Mouse (Mus musculus) kidney, embryonic 14.5 days (tissue): ENCODE measurements around the gene Smc4. TPM values are rescaled to one million over a fixed set of nuclear protein-coding genes. Genes with fewer than 3 reads are reported as not detected.

Experiments used
- ATAC-seq: fragments of 200-750 bp; cut with Nextera tagmentation; 2 replicates; pipeline ENCODE4 v1.8.0; 2017; ENCODE audit warnings: moderate number of reproducible peaks, mild to moderate bottlenecking, moderate TSS enrichment, moderate library complexity; ENCODE audit not compliant: low FRiP score, low TSS enrichment
- H3K27ac ChIP-seq: fragments of 300-500 bp; sonication (generic); 2 replicates; pipeline ENCODE4 v1.5.1; 2014; ENCODE audit warnings: low read depth, mild to moderate bottlenecking, low read length, moderate library complexity, mixed read lengths
- H3K27me3 ChIP-seq: fragments of 300-500 bp; sonication (generic); 2 replicates; pipeline ENCODE4 v1.6.1; 2014; ENCODE audit warnings: mild to moderate bottlenecking, low read length; ENCODE audit not compliant: control insufficient read depth, insufficient read depth
- H3K36me3 ChIP-seq: fragments of 300-500 bp; sonication (generic); 2 replicates; pipeline ENCODE4 v1.6.1; 2014; ENCODE audit warnings: low read length, mixed read lengths; ENCODE audit not compliant: control insufficient read depth, insufficient read depth
- H3K4me1 ChIP-seq: fragments of 300-500 bp; sonication (generic); 2 replicates; pipeline ENCODE4 v1.6.1; 2014; ENCODE audit warnings: low read length, mixed read lengths; ENCODE audit not compliant: control insufficient read depth, insufficient read depth
- H3K4me2 ChIP-seq: fragments of 300-500 bp; sonication (generic); replicated peaks from 2 replicates; pipeline ENCODE4 v1.6.1; 2014; ENCODE audit warnings: low read depth, mild to moderate bottlenecking, low read length
- H3K4me3 ChIP-seq: fragments of 300-500 bp; sonication (generic); 2 replicates; pipeline ENCODE4 v1.5.1; 2014; ENCODE audit warnings: mild to moderate bottlenecking, low read length
- H3K9ac ChIP-seq: fragments of 300-500 bp; sonication (generic); 2 replicates; pipeline ENCODE4 v1.6.1; 2014; ENCODE audit warnings: low read depth, mild to moderate bottlenecking, low read length, moderate library complexity
- H3K9me3 ChIP-seq: fragments of 300-500 bp; sonication (generic); 2 replicates; pipeline ENCODE4 v1.6.1; 2016; ENCODE audit warnings: low read length; ENCODE audit not compliant: control insufficient read depth
- WGBS: fragments of 180-500 bp; shearing (Covaris S2); extraction: QIAGEN DNeasy Blood & Tissue Kit; methylation state at CpG from one replicate; pipeline ENCODE4 v1.1.7; 2014; 5-methylcytosine and 5-hydroxymethylcytosine counted together
- polyA plus RNA-seq: library from polyadenylated mRNA; unstranded; fragments of >200 nt; fragmentation: Nextera tagmentation; extraction: Ambion mirVana; gene quantifications from 2 replicates; pipeline ENCODE4 v1.2.1, GENCODE M21; 2014

Smc4 gene
- polyA plus RNA-seq = 189 and 208 TPM in 2 replicates

DNA sequence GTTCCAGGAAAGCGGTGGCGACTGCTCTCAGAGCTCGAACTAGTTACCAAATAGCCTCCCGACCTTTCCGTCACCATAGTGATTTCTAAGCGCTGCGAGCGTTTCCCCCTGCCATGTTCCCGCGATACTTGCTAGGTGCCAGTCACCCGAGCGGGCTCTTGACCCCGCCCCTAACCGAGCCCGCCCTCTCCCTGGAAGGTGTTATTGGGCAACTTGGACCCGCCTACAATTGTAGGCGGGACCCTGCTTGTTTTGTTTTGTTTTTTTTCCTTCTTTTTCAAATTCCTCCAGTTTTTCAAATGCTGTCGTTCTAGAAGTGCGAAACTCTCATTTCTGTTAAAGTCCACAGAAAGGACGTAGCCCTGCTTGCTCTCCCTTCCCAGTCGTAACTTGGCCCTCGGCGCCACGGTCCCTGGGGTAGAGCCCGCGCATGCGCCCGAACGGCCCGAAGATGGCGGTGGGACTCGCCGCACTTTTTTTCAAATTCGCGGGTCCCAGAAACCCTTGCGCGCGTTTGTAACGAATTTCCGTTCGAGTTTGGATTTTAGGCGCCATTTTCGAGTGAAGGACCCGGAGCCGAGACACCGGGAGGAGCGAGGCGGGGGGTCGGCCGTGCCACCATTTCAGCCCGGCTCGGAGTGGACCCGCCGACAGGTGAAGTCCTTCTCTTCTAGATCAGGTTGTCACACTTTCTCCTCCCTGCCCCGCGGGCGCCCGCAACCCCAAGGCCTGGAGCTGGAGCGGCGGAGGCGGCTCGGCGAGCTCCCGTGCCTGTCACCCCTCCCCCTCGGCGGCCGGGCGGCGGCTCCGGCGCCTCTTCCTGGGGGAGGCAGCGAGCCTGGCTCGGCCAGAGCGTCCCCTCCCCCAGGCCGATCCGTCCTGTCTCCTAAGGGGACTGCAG lies at the start of gene Smc4, which contains the start of gene Ift80:
Gene Smc4, plus strand, starts transcription at position 302 of the 901 bp plus-strand sequence.
Gene Ift80, minus strand, starts transcription at position 134 of the 901 bp plus-strand sequence.
- peak within 1 kb of the TSS; percentile 62 for H3K4me2 ChIP-seq
- no peaks in the 10 kb centered on the region for H3K27me3 ChIP-seq
- WGBS = under 1% methylated on average over 66 of the region's 76 CpGs
- peak within 1 kb of the TSS; percentile 98 for H3K4me3 ChIP-seq
- H3K4me1 ChIP-seq = peaks cover 12% of the 10 kb centered on the region
- H3K9ac ChIP-seq = peak within 1 kb of the TSS; percentile 83
- peak; percentile 94 for ATAC-seq
- no peaks in the 10 kb centered on the region for H3K9me3 ChIP-seq
- peak within 1 kb of the TSS; percentile 92 for H3K27ac ChIP-seq
- H3K36me3 ChIP-seq = peaks cover 12% of the 10 kb centered on the region; the same call in 1 of the 2 replicates

DNA sequence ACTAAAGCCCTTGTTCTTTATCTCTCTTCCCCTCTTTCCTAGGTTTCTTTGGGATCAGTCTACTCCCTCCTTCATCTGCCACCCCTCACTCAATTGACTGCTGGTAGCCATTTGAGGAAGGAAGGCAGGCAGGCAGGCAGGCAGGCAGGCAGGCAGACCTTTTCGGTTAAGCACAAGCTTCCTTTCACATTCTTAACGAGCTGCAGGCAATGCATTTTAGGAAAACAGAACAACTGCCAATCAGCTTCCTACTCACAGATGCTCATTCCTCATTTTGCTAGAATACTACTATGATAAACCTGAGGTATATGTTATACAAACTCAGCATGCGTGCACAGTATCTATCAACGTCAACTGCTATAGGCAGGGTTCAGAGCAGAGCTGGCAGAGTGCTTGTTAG lies 48.1 kb upstream of the Smc4 start:
- WGBS = 68% methylated on average over 4 of the region's 4 CpGs
- Histone ChIP-seq H3K4me3 (no peak overlapping the region), H3K27me3 (no peaks in the 10 kb centered on the region), H3K36me3 (no peaks in the 10 kb centered on the region; the same call in 1 of the 2 replicates), H3K4me1 (no peaks in the 10 kb centered on the region), H3K27ac (no peak overlapping the region), H3K9me3 (no peaks in the 10 kb centered on the region), H3K9ac (no peak overlapping the region), H3K4me2 (no peak overlapping the region)
- ATAC-seq = no peak

DNA sequence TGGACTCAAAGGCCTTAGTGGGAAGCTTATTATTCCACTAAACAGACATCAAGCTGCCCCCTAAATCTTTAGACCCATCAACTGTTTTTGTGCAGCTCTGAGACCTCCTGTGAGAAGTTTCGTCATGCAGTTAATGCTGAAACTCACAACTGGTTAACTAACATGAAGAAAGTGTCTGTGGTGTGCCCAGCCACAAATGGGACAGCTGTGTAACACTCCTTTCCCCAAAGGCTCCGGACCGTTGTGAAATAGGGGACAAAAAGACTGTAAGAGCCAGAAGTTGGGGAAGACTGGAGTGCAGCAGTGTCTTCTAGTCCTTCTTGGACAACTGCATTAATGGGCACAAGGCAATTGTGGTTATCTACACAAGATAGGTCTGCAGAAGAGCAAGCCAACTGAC lies 47.1 kb upstream of the Smc4 start:
- Histone ChIP-seq H3K9me3 (no peaks in the 10 kb centered on the region), H3K4me1 (no peaks in the 10 kb centered on the region), H3K27ac (no peak overlapping the region), H3K27me3 (no peaks in the 10 kb centered on the region), H3K4me3 (no peak overlapping the region), H3K36me3 (no peaks in the 10 kb centered on the region; the same call in 1 of the 2 replicates), H3K4me2 (no peak overlapping the region), H3K9ac (no peak overlapping the region)
- 93% methylated on average over 3 of the region's 3 CpGs for WGBS
- ATAC-seq = no peak

GRCm38 (mm10) chr3:68964682-68965081 lies 39.9 kb upstream of the Smc4 start:
- Histone ChIP-seq H3K4me2 (no peak overlapping the region), H3K9ac (no peak overlapping the region), H3K36me3 (peaks cover 22% of the 10 kb centered on the region), H3K4me3 (no peak overlapping the region), H3K9me3 (no peaks in the 10 kb centered on the region), H3K4me1 (no peaks in the 10 kb centered on the region), H3K27ac (no peak overlapping the region), H3K27me3 (no peaks in the 10 kb centered on the region)
- no peak for ATAC-seq

- Histone ChIP-seq H3K9ac (no peak overlapping the region), H3K4me2 (no peak overlapping the region), H3K9me3 (no peaks in the 10 kb centered on the region), H3K36me3 (peaks cover 22% of the 10 kb centered on the region), H3K4me1 (no peaks in the 10 kb centered on the region), H3K27ac (no peak overlapping the region), H3K4me3 (no peak overlapping the region), H3K27me3 (no peaks in the 10 kb centered on the region)
- ATAC-seq = no peak
- 96% methylated on average over 6 of the region's 6 CpGs for WGBS
Observed at GRCm38 (mm10) chr3:68966527-68967285, 37.8 kb upstream of the Smc4 start.

GRCm38 (mm10) chr3:68967404-68967803 lies 37.1 kb upstream of the Smc4 start:
- WGBS = 84% methylated on average over 6 of the region's 6 CpGs
- H3K36me3 ChIP-seq = peaks cover 22% of the 10 kb centered on the region
- no peaks in the 10 kb centered on the region for H3K4me1 ChIP-seq
- no peak overlapping the region for H3K4me2 ChIP-seq
- H3K9ac ChIP-seq = no peak overlapping the region
- no peaks in the 10 kb centered on the region for H3K9me3 ChIP-seq
- ATAC-seq = no peak
- H3K4me3 ChIP-seq = no peak overlapping the region
- H3K27me3 ChIP-seq = no peaks in the 10 kb centered on the region
- H3K27ac ChIP-seq = no peak overlapping the region

DNA sequence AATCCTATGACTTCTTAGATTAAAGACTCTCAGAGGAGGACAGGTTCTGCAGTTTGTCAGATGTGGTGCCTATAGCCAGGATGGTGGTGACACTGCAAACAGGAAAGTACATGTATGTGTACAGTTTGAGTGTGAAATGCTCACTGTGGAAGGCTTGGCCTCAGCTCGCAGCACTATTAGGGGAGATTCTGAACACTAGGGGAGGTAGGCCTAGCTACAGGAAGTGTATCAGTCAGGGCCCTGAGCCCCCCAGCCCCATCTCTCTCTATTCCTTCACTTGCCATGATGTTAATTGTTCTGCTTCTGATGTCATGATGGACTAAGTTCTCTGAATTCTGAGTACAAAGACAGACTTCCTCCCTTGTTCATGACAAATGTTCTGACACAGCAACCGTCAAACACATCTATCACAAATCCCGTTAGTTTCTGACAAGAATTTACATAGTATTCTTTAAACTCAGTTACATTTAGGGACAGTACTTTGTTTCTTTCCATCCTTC lies 35.4 kb upstream of the Smc4 start:
- H3K4me2 ChIP-seq = no peak overlapping the region
- H3K36me3 ChIP-seq = peaks cover 22% of the 10 kb centered on the region
- ATAC-seq = no peak
- H3K4me1 ChIP-seq = no peaks in the 10 kb centered on the region
- WGBS = 90% methylated on average over 3 of the region's 3 CpGs
- H3K9ac ChIP-seq = no peak overlapping the region
- H3K4me3 ChIP-seq = no peak overlapping the region
- no peaks in the 10 kb centered on the region for H3K9me3 ChIP-seq
- H3K27me3 ChIP-seq = no peaks in the 10 kb centered on the region
- no peak overlapping the region for H3K27ac ChIP-seq

- Histone ChIP-seq H3K36me3 (no peaks in the 10 kb centered on the region; the same call in 1 of the 2 replicates), H3K4me2 (no peak overlapping the region), H3K27me3 (no peaks in the 10 kb centered on the region), H3K9me3 (no peaks in the 10 kb centered on the region), H3K4me3 (no peak overlapping the region), H3K9ac (no peak overlapping the region), H3K4me1 (no peaks in the 10 kb centered on the region), H3K27ac (no peak overlapping the region)
- 72% methylated on average over 1 of the region's 1 CpGs for WGBS
- no peak for ATAC-seq
Observed at GRCm38 (mm10) chr3:68973574-68973973, 31.0 kb upstream of the Smc4 start.
